Mouse (Mus musculus): ENCODE measurements around the gene Dock1.

- no peak for TF ChIP-seq POLR2A (IDR thresholded peaks at IDR 0.05; ENCODE audit: low read depth, low read length)
- no peak for TF ChIP-seq CTCF (IDR thresholded peaks at IDR 0.05; ENCODE audit: extremely low read depth, insufficient read depth, insufficient read length, insufficient replicate concordance)
These were observed 347.1 kb downstream of the Dock1 start for GRCm38 (mm10) chr7:135017531-135017930.

All from spleen, adult 2 months (tissue).